Mouse (Mus musculus): ENCODE data around the gene Spaca7. TPM values are rescaled to one million over a fixed set of nuclear protein-coding genes. Genes with fewer than 3 reads are reported as not detected.

Spaca7 gene
- polyA plus RNA-seq, 1 experiment from 2014 or later = not detected

GRCm38 (mm10) chr8:12629079-12629478, 56.2 kb downstream of the Spaca7 start:
- H3K36me3 ChIP-seq (replicated peaks; ENCODE audit: control insufficient read depth, insufficient read depth) = peaks cover 51% of the 10 kb centered on the region
- DNase-seq (ENCODE audit: low spot score) (peak; percentile 75), ATAC-seq (ENCODE audit: low FRiP score) (peak; percentile 82)
- 47% methylated on average over 3 of the region's 3 CpGs for WGBS
- no peak overlapping the region for H3K4me2 ChIP-seq (replicated peaks)
- no peak overlapping the region for H3K27ac ChIP-seq
- no peaks in the 10 kb centered on the region for H3K9me3 ChIP-seq (ENCODE audit: control insufficient read depth, low read length)
- no peaks in the 10 kb centered on the region for H3K27me3 ChIP-seq (ENCODE audit: control insufficient read depth, insufficient read depth, low read length)
- H3K4me3 ChIP-seq (replicated peaks; ENCODE audit: low read length) = no peak overlapping the region
- H3K4me1 ChIP-seq (replicated peaks; ENCODE audit: control insufficient read depth, insufficient read depth, low read length) = no peaks in the 10 kb centered on the region; the same call in 1 of the 2 replicates
- no peak overlapping the region for H3K9ac ChIP-seq

- Histone ChIP-seq H3K36me3 (replicated peaks; ENCODE audit: control insufficient read depth, insufficient read depth) (peaks cover 87% of the 10 kb centered on the region), H3K27me3 (ENCODE audit: control insufficient read depth, insufficient read depth, low read length) (no peaks in the 10 kb centered on the region), H3K9me3 (ENCODE audit: control insufficient read depth, low read length) (no peaks in the 10 kb centered on the region), H3K27ac (no peak overlapping the region), H3K4me3 (replicated peaks; ENCODE audit: low read length) (no peak overlapping the region), H3K4me2 (replicated peaks) (no peak overlapping the region), H3K4me1 (replicated peaks; ENCODE audit: control insufficient read depth, insufficient read depth, low read length) (no peaks in the 10 kb centered on the region), H3K9ac (no peak overlapping the region)
- DNase-seq (ENCODE audit: low spot score) (no peak), ATAC-seq (ENCODE audit: low FRiP score) (no peak)
- WGBS = 84% methylated on average over 2 of the region's 2 CpGs
Observed at GRCm38 (mm10) chr8:12635366-12635765, 62.5 kb downstream of the Spaca7 start.

- H3K9ac ChIP-seq = no peak overlapping the region
- no peaks in the 10 kb centered on the region for H3K27me3 ChIP-seq (ENCODE audit: control insufficient read depth, insufficient read depth, low read length)
- no peak overlapping the region for H3K4me3 ChIP-seq (replicated peaks; ENCODE audit: low read length)
- no peaks in the 10 kb centered on the region for H3K4me1 ChIP-seq (replicated peaks; ENCODE audit: control insufficient read depth, insufficient read depth, low read length)
- no peak overlapping the region for H3K27ac ChIP-seq
- 92% methylated on average over 11 of the region's 11 CpGs for WGBS
- DNase-seq (ENCODE audit: low spot score) = no peak
- H3K36me3 ChIP-seq (replicated peaks; ENCODE audit: control insufficient read depth, insufficient read depth) = peaks cover 80% of the 10 kb centered on the region
- no peaks in the 10 kb centered on the region for H3K9me3 ChIP-seq (ENCODE audit: control insufficient read depth, low read length)
- ATAC-seq (ENCODE audit: low FRiP score) = no peak
- H3K4me2 ChIP-seq (replicated peaks) = no peak overlapping the region
Observed at GRCm38 (mm10) chr8:12638446-12638845, 65.6 kb downstream of the Spaca7 start.

- H3K9me3 ChIP-seq (ENCODE audit: control insufficient read depth, low read length) = no peaks in the 10 kb centered on the region
- H3K27ac ChIP-seq = no peak overlapping the region
- DNase-seq (ENCODE audit: low spot score) = no peak
- H3K36me3 ChIP-seq (replicated peaks; ENCODE audit: control insufficient read depth, insufficient read depth) = peaks cover 64% of the 10 kb centered on the region
- H3K4me1 ChIP-seq (replicated peaks; ENCODE audit: control insufficient read depth, insufficient read depth, low read length) = no peaks in the 10 kb centered on the region
- no peak for ATAC-seq (ENCODE audit: low FRiP score)
- no peak overlapping the region for H3K9ac ChIP-seq
- H3K4me2 ChIP-seq (replicated peaks) = no peak overlapping the region
- H3K27me3 ChIP-seq (ENCODE audit: control insufficient read depth, insufficient read depth, low read length) = no peaks in the 10 kb centered on the region
- WGBS = 94% methylated on average over 6 of the region's 6 CpGs
- no peak overlapping the region for H3K4me3 ChIP-seq (replicated peaks; ENCODE audit: low read length)
Observed at GRCm38 (mm10) chr8:12641527-12641926, 68.7 kb downstream of the Spaca7 start.

- no peak for ATAC-seq (ENCODE audit: low FRiP score)
- no peak for DNase-seq (ENCODE audit: low spot score)
- no peaks in the 10 kb centered on the region for H3K4me1 ChIP-seq (replicated peaks; ENCODE audit: control insufficient read depth, insufficient read depth, low read length)
- H3K4me3 ChIP-seq (replicated peaks; ENCODE audit: low read length) = no peak overlapping the region
- H3K9me3 ChIP-seq (ENCODE audit: control insufficient read depth, low read length) = no peaks in the 10 kb centered on the region
- H3K36me3 ChIP-seq (replicated peaks; ENCODE audit: control insufficient read depth, insufficient read depth) = peaks cover 58% of the 10 kb centered on the region
- H3K27me3 ChIP-seq (ENCODE audit: control insufficient read depth, insufficient read depth, low read length) = no peaks in the 10 kb centered on the region
- 90% methylated on average over 8 of the region's 8 CpGs for WGBS
- H3K9ac ChIP-seq = no peak overlapping the region
- H3K4me2 ChIP-seq (replicated peaks) = no peak overlapping the region
- no peak overlapping the region for H3K27ac ChIP-seq
Observed at GRCm38 (mm10) chr8:12644341-12644740, 71.5 kb downstream of the Spaca7 start.

- H3K9ac ChIP-seq = no peak overlapping the region
- 84% methylated on average over 7 of the region's 7 CpGs for WGBS
- H3K27ac ChIP-seq = no peak overlapping the region
- DNase-seq (ENCODE audit: low spot score) = no peak
- no peak for ATAC-seq (ENCODE audit: low FRiP score)
- H3K36me3 ChIP-seq (replicated peaks; ENCODE audit: control insufficient read depth, insufficient read depth) = peaks cover 58% of the 10 kb centered on the region
- H3K4me2 ChIP-seq (replicated peaks) = no peak overlapping the region
- H3K4me3 ChIP-seq (replicated peaks; ENCODE audit: low read length) = no peak overlapping the region
- H3K9me3 ChIP-seq (ENCODE audit: control insufficient read depth, low read length) = no peaks in the 10 kb centered on the region
- H3K27me3 ChIP-seq (ENCODE audit: control insufficient read depth, insufficient read depth, low read length) = no peaks in the 10 kb centered on the region
- H3K4me1 ChIP-seq (replicated peaks; ENCODE audit: control insufficient read depth, insufficient read depth, low read length) = no peaks in the 10 kb centered on the region
Observed at GRCm38 (mm10) chr8:12644894-12645293, 72.1 kb downstream of the Spaca7 start.

- no peaks in the 10 kb centered on the region for H3K27me3 ChIP-seq (ENCODE audit: control insufficient read depth, insufficient read depth, low read length)
- no peak overlapping the region for H3K4me2 ChIP-seq (replicated peaks)
- H3K9me3 ChIP-seq (ENCODE audit: control insufficient read depth, low read length) = no peaks in the 10 kb centered on the region
- H3K4me1 ChIP-seq (replicated peaks; ENCODE audit: control insufficient read depth, insufficient read depth, low read length) = no peaks in the 10 kb centered on the region
- DNase-seq (ENCODE audit: low spot score) (no peak), ATAC-seq (ENCODE audit: low FRiP score) (no peak)
- WGBS = 45% methylated on average over 4 of the region's 4 CpGs
- H3K36me3 ChIP-seq (replicated peaks; ENCODE audit: control insufficient read depth, insufficient read depth) = peaks cover 49% of the 10 kb centered on the region
- H3K4me3 ChIP-seq (replicated peaks; ENCODE audit: low read length) = no peak overlapping the region
- no peak overlapping the region for H3K27ac ChIP-seq
- no peak overlapping the region for H3K9ac ChIP-seq
Observed at GRCm38 (mm10) chr8:12646536-12646935, 73.7 kb downstream of the Spaca7 start.

GRCm38 (mm10) chr8:12648951-12649350, 76.1 kb downstream of the Spaca7 start:
- WGBS = 91% methylated on average over 4 of the region's 4 CpGs
- DNase-seq (ENCODE audit: low spot score) (no peak), ATAC-seq (ENCODE audit: low FRiP score) (no peak)
- Histone ChIP-seq H3K9me3 (ENCODE audit: control insufficient read depth, low read length) (no peaks in the 10 kb centered on the region), H3K4me1 (replicated peaks; ENCODE audit: control insufficient read depth, insufficient read depth, low read length) (no peaks in the 10 kb centered on the region), H3K9ac (no peak overlapping the region), H3K36me3 (replicated peaks; ENCODE audit: control insufficient read depth, insufficient read depth) (peaks cover 65% of the 10 kb centered on the region), H3K27me3 (ENCODE audit: control insufficient read depth, insufficient read depth, low read length) (no peaks in the 10 kb centered on the region), H3K4me2 (replicated peaks) (no peak overlapping the region), H3K4me3 (replicated peaks; ENCODE audit: low read length) (no peak overlapping the region), H3K27ac (no peak overlapping the region)

All from hindbrain, embryonic 14.5 days (tissue).